Mouse (Mus musculus) heart, postnatal 36 days (tissue): ENCODE data around the gene Rptor. TPM values are rescaled to one million over a fixed set of nuclear protein-coding genes. Genes with fewer than 3 reads are reported as not detected.
A peak's percentile ranks its signal among the peaks of the same experiment; 100 is the strongest.

Experiments used
- DNase-seq, 2 experiments: peaks; one replicate each; pipeline ENCODE4 v3.0.0; 2021 to 2022
- intact Hi-C: fragments of 180-260 bp; cut with DNase I; formaldehyde crosslinking; loops from one replicate; pipeline ENCODE4 v1.15.1; 2025
- total RNA-seq, 2 experiments: library from RNA; stranded (reverse); gene quantifications; 2 replicates each; pipeline ENCODE4 v1.2.3; 2021

The Rptor gene
- total RNA-seq, 2 experiments from 2014 or later = 34.8 to 36.0 TPM

DNA sequence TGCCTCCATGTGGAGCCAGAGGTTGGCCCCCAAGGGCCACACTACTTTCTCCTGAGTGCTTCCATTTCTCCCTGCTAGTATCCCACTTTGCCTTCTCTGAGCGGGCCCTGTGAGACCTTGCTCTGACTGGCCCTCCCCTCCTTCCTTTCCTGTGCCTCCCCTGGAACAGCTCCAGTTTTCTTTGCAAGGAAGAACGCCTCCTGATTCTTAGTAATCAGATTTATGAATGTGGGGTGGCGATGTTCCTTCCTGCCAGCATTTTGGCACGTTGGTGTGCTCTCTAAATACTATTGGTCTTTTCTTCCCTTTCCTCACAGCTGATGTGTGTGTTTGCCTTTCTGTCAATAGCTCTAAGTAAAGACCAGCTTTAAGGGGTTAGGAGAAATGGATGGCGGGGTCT, 82.8 kb downstream of the Rptor start:
- no peak for DNase-seq
- intact Hi-C loops = no loop called here

DNA sequence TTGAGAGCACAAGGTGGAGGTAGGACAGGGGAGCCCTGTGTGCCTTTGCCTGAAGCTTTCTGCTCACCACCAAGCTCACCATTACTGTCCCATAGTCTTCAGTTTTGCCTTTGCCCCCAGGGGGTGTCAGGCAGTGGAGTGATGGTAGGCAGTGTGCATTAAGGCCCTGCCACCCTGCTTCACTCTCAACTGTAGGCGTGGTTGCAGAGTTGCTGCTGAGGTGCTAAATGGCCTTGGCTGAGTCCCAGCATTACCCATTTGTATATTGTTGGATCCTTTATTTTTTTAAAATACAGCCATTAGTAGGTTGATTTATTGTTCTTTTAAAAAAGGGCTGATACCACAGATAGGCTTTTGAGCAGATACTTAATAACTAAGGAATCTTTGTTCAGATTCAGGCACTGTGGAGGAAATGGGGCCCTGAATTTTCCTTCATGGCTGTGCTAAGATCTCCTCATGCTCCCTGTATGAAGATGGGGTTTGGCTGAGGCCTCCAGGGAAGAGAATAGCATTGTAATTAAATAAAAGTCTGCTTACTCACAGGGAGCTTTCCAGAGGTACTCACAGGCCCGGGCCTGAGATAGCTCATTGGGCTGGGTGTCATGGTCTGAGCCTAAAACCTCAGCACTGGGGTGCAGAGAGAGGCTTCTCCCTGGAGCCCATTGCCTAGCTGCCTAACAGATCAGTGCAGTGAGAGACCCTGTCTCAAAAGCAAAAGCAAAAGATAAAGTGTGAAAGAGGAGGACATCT, 83.4 kb downstream of the Rptor start:
- no peak for DNase-seq
- intact Hi-C loops = no loop called here

DNA sequence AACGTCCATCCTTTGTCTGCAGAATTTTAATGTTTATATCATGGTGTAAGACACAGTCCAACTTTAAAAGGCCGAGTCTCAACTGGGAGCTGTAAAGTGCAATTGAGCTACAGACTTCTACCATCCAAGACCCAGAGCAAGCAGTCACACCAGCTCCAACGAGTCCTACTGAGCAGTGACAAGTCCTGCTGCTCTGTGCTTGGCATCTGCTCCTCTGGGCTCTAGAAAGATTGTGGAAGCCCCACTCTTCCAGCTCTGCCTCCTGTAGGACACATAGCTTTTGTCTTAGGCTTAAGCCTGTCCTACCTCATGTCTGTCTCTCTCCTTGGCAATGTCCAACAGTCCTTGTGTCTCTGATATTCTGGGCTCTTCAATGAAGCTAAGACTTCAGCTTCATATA, 84.6 kb downstream of the Rptor start:
- no peak for DNase-seq
- intact Hi-C loops = no loop called here

- intact Hi-C loops = no loop called here
- no peak for DNase-seq
These were observed 85.3 kb downstream of the Rptor start for GRCm38 (mm10) chr11:119687966-119688365.

DNA sequence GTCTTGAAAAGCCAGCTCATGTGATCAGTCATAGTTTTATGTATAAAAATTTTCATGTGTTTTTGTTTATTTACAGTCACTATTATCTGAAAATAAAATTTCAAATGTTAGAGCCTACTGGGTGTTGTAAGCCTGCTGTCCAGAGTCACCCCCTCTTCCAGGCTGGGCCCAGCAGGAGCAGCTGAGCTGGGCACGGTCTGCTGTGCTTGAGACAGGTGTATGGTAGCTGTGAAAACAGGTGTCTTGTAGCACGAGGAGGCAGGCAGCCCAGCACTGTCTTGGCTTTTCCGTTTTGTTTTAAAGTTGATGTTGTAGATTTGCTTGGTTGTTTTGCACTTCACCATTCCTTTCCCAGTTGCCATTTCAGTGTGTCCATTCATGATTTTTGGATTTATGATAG, 87.2 kb downstream of the Rptor start:
- DNase-seq = no peak
- intact Hi-C loops = no loop called here

- DNase-seq = no peak
- intact Hi-C loops = no loop called here
These were observed 89.6 kb downstream of the Rptor start for GRCm38 (mm10) chr11:119692196-119692910.

GRCm38 (mm10) chr11:119692911-119693261, 90.2 kb downstream of the Rptor start:
- intact Hi-C loops = no loop called here
- DNase-seq = no peak

GRCm38 (mm10) chr11:119694146-119694860, 91.6 kb downstream of the Rptor start:
- intact Hi-C loops = no loop called here

DNA sequence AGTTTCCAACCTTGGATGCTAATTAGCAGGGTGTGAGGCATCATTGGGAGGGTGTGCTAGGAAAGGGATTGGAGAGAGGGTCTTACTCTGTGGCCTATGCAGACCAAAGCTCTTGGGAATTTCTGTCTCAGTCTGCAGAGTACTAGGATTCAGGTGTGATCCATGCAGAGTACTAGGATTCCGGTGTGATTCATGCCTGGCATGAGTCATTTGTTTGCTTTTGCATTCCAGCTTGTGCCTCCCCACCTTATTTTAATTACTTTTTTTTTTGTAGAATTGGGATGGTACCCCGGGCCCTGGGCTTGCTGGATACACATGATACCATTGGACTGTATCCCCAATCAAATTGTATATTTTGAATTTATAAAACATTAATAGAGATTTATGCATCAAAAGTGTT, 93.7 kb downstream of the Rptor start:
- intact Hi-C loops = no loop called here
- no peak for DNase-seq

More at GRCm38 (mm10) chr11:119694146-119694860, 91.6 kb downstream of the Rptor start:
- DNase-seq = no peak

- intact Hi-C loops = no loop called here
- no peak for DNase-seq
These were observed 102.8 kb downstream of the Rptor start for GRCm38 (mm10) chr11:119705381-119706066.

DNA sequence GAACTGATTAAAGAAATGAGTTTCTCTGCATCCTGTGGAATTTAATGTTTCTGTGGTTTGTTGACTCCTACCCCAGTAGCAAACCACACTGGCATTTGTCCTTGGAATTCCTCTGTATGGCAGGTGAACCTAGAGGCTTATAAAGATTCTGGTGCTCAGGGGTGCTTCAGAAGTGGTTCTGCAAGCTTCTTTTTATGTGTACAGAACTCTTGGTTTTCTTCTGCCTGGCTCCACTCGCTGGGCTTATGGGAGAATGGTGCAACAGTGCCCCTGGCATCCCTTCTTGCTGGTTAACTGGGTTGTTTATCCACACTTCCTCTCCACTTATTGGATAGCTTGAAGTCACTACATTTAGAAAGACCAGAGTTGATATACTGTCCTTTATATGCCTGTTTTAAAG, 104.6 kb downstream of the Rptor start:
- intact Hi-C loops = no loop called here

DNA sequence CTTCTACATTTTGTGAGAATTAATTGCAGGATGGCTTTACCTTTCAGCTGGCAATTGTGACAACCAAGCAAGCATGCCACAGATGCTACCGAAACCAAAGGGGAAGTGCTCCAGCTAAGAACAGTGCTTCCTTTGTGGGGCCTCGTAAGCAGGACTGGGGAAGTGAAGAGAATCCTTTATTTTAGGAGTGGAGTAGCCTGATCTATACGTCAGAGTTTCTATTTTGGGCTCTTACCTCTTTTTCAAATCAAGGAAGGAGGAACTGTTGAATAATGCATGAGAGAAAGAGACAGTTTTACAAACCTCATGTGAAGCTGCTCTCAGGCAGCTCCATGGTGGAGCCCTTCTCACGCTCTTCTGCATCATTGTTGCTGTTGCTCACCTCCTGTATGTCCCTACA, 106.5 kb downstream of the Rptor start:
- intact Hi-C loops = no loop called here
- DNase-seq = no peak

More for the DNA sequence above, 104.6 kb downstream of the Rptor start:
- DNase-seq = no peak

DNA sequence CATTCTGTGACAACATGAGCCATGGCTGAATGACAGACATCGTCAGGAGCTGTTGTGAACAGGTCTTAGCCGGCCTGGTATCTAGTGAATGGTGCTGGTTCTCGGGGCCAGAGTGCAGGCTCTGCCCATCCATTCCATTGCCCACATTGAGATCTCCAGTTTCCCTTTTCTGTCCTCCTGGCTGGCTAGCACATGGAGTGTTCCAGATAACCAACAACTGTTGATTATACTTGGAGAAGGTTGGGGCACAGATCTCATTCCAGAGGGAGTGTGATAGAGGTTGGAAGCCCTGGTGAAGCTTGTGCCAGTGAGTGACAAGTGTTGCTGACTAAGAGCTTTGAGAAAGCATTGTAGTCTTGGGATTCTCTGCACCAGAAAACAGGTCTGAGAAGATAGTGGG, 107.6 kb downstream of the Rptor start:
- peak in 1 of 2 experiments; percentile 27 for DNase-seq
- intact Hi-C loops = no loop called here

- DNase-seq = no peak
- intact Hi-C loops = no loop called here
These were observed 108.1 kb downstream of the Rptor start for GRCm38 (mm10) chr11:119710822-119711221.

DNA sequence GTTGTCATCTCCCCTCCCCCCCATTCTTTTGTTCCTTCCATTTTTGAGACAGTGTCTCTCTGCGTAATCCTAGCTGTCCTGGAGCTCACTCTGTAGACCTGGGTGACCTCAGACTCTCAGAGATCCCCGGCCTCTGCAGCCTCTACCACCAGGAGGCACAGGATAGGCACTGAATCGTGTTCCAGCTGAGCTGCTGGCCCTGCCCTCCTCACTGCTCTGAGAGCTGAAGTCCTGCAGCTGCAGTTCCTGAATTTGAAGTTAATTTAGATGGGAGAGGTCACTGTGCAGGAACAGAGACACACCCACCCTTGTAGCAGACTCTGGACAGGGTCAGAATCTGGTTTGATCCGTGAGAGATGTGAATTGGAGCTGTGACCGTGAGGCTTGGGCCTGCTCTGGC, 112.7 kb downstream of the Rptor start:
- intact Hi-C loops = no loop called here
- no peak for DNase-seq

DNA sequence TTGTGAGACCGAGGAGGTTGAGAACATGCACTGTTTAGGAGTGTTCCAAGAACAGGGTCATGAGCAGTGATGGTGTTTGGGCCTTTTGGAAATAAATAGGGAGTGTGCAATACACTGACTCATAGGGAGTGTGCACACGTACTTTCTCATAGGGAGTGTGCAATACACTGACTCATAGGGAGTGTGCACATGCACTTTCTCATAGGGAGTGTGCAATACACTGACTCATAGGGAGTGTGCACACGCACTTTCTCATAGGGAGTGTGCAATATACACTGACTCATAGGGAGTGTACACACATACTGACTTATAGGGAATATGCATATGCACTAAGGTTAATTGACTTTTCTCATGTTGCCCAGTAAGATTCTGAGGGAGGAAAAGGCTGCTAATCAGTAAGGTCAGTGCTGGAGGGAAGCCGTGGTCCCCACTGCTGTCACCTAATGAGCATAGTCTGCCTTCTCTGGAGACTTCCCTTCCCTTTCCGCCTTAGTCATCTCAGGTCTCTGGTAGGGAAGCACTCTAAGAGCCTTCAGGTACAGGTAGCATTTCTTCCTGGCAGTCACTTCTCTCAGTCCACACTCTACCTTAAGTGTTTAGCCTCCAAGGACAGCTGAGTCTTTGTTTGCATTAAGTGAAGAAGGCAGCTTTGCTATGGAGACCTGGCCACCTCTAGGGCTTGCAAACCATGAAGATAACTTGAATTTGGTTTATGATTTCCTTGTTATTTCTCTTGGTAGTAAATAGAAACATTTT, 113.3 kb downstream of the Rptor start:
- intact Hi-C loops = no loop called here
- DNase-seq = no peak

GRCm38 (mm10) chr11:119718115-119718514, 115.4 kb downstream of the Rptor start:
- intact Hi-C loops = no loop called here
- no peak for DNase-seq

DNA sequence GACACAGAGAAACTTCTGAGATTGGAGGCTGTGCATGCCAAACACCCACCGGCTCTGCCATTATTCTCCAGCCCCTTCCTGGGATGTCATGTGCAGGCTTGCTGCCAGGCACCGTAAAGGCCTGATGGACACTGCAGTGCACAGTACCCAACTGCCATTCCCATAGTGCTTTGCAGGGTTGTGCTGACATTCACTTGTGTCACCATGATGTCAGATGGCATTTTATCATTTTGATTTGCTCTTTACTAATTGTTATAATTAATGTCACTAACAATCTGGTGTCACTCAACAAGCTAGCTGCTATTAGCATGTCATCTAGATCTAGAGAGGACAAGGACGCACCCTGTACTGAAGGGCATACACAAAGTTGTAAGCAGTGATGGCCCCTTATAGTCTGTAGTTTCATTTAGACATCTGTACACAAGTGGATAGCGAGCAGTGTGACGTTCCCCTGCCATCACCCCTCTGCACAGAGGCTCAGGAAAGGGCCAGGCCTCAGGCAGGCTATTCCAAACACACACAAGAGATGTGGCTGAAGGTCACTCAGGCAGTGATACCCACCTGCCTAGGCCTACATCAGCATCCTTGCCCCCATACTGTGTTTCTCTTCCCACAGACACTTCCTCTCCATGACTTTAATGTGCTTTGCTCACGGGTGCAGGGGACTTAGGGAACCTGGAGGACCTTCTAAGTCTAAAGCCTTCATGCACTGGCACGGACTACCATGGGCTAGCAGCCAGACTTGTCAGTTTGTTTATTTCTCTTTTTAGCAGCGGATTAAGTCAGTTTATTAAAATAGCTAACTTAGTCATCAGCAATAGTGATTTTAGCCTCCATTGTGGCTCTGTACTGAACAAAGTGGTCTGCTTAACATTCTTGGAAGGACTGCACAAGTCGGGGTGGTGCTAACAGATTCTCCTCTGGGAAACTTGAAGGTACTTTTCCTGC, 117.7 kb downstream of the Rptor start:
- DNase-seq = peak; percentile 57 to 60
- intact Hi-C loops = no loop called here

- intact Hi-C loops = no loop called here
- DNase-seq = no peak
These were observed 122.0 kb downstream of the Rptor start for GRCm38 (mm10) chr11:119724709-119725108.
